Mouse (Mus musculus): ENCODE measurements around the gene Lamb3. TPM values are rescaled to one million over a fixed set of nuclear protein-coding genes. Genes with fewer than 3 reads are reported as not detected.
"Not testable (repeated sequence)": the region's sequence is repeated elsewhere in the genome, so short reads cannot be mapped to it uniquely, and the experiment has no call there.

Lamb3 gene
- polyA plus RNA-seq, 1 experiment from 2014 or later = 8.6 TPM

DNA sequence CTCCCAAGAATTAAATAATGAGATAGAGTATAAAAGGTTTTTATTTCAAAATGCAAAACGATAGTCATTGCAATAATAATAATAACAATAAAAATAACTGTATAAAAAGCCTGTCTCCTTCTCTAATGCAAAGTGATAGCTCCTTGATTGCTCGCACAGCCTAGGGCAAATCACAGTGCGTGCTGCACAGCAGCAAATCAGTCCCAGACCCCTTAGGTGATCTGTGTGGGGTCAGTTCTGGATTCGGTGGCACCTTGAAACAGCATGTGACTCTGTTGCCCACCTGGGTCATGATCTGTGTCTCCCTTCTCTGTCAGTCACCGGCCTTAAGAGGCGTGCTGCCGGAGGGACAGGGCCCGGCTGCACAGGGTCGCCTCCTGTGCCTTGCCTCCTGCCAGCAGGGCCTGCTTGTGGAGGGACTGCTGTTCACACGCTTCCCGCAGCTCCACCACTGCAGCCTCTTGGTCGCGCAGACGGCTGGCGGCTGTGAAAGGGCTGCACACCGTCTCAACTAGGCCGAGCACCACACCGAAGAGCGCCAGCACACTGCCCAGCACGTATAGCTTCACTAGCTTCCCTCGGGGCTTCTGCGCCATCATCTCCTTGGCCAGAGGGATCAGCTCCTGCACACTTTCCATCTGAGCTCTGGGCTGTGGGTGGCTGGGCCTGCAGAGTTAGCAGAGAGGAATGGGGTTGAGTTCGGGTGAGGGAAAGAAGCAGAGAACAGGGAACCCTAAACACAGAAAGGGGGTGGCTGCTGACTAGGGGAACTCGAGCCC lies 64.8 kb downstream of the Lamb3 start:
- Histone ChIP-seq H3K9ac (peak overlapping the region; percentile 35), H3K27ac (peak overlapping the region; percentile 83), H3K27me3 (no peaks in the 10 kb centered on the region), H3K4me2 (peak overlapping the region; percentile 65), H3K9me3 (no peaks in the 10 kb centered on the region), H3K4me3 (peak overlapping the region; percentile 43), H3K4me1 (peaks cover 14% of the 10 kb centered on the region), H3K36me3 (no peaks in the 10 kb centered on the region)
- 16% methylated on average over 24 of the region's 24 CpGs for WGBS
- peak; percentile 42; the same call in 1 of the 2 replicates for ATAC-seq (ENCODE audit: insufficient number of reproducible peaks, low FRiP score, low TSS enrichment, low read depth)

DNA sequence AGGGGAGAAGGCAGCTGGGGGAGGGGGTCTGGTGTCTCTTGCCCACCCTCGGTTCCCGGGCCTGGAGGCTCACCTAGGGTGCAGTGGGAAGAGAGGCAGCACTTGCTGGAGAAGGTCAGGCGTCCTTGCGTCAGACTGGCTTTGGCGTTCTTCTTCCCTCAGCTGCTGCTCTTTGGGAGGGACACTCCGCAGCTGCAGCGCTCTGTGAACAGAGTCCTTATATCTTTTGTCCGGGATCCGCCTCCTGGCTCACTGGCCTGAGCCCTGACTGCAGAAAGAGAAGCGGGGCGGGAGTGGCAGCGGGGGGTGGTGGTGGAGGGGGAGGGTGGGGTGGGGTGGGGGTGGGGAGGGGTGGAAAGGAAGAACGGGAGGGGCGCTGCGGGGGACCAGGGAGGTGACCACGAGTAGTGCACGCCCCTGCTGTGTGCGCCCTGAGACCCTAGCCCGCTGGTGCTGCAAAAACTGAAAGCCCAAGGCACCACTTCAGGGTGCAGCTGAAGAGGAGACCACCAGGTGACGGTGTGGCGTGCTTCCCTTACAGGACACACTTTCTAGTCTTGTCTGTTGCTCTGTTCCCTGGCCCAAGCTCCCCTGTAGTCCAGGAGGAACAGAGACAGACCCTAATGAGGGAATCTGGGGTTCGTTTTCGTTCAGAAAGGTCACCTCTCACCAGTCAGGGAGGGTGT lies 65.6 kb downstream of the Lamb3 start, which contains the start of gene G0s2:
Gene G0s2, minus strand, starts transcription at position 302 of the 686 bp plus-strand sequence.
- peak within 1 kb of the TSS; percentile 65 for H3K4me2 ChIP-seq
- H3K27ac ChIP-seq = peak within 1 kb of the TSS; percentile 83
- WGBS = 2% methylated on average over 15 of the region's 23 CpGs
- peaks cover 14% of the 10 kb centered on the region for H3K4me1 ChIP-seq
- no peaks in the 10 kb centered on the region for H3K27me3 ChIP-seq
- H3K4me3 ChIP-seq = peak within 1 kb of the TSS; percentile 43
- ATAC-seq (ENCODE audit: insufficient number of reproducible peaks, low FRiP score, low TSS enrichment, low read depth) = peak; percentile 73
- H3K9me3 ChIP-seq = no peaks in the 10 kb centered on the region
- peak within 1 kb of the TSS; percentile 35 for H3K9ac ChIP-seq
- no peaks in the 10 kb centered on the region for H3K36me3 ChIP-seq

DNA sequence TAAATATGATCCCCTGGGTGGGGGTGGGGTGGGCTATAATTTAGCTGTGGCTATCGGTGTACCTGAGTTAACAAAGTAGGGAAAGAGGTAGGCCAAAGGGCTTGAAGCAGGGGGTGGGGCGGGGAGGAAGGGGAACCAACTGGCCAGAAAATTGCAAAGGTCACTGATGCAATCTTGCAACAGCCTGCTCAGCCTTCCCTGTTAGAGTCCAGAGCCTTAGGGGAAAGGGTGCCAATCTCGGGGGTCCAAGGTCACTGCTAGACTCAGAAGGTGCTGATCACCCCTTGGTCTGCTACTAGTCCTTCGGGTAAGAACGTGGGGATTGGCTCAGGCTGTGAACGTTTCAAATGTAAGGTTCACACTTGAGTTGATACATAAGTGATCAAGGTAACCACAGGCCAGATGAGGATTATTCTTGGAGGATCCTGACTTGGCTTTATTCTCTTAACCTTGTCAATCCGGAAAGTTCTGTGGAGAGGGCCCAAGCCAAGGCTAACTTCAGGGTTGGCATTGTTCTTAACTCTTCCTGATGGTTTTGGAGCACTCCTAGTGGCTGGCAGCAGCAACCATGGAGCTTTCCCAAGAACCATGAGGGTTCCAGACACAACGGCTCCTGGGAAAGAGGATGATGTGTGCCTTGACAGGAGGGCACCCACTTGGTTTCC lies 67.0 kb downstream of the Lamb3 start:
- Histone ChIP-seq H3K27me3 (no peaks in the 10 kb centered on the region), H3K4me3 (no peak overlapping the region), H3K36me3 (no peaks in the 10 kb centered on the region), H3K4me1 (peaks cover 14% of the 10 kb centered on the region), H3K9ac (no peak overlapping the region), H3K4me2 (no peak overlapping the region), H3K27ac (no peak overlapping the region), H3K9me3 (no peaks in the 10 kb centered on the region)
- 81% methylated on average over 8 of the region's 8 CpGs for WGBS
- ATAC-seq (ENCODE audit: insufficient number of reproducible peaks, low FRiP score, low TSS enrichment, low read depth) = no peak

DNA sequence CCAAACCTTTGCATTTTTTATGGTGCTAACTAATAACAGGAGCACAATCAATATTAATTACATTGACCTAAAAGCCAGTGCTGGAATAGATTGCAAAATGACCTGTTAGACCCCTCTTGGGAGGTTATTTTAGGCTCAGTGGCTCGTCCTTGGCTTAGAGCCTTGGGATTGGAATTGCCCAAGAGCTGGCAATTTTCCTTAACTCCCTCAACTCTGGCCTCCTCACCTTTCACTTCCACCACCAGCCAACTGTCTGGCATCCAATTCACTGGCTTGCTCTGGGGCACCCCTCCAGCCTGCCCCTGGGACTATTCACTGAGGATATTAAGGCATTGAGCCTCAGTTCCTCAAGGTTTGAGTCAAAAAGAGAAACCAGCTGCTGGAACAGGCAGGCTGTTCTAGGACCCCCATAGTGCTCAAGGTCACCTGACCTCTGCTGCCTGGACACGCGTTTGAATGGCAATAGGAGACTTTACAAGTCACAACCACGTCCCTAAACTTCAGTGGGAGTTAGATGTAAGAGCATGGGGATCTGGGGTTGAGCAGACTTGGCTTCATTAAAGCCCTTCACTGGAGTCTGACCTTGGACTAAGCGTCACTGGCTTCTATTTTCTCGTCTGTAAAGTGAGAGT lies 71.0 kb downstream of the Lamb3 start:
- no peak overlapping the region for H3K27ac ChIP-seq
- WGBS = 38% methylated on average over 6 of the region's 6 CpGs

DNA sequence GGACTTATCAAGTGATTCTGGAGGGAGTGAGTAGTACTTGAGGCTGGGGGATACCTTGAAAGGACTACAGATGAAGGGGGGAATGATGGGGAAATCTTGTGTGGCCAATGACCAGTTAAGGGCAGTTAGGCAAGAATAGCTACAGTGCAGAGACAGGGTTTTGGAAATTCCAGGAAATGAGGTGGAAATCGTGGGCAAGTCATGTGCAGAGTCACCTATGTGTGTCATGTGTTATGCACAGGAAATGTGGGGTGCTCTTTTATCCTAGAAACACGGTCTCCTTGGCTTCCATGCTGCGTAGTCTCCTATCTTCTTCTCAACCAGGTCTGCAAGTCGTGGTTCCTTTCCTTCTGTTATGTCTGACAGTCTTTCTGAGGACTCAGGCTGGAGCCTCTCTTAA lies 72.0 kb downstream of the Lamb3 start:
- Histone ChIP-seq H3K27ac (no peak overlapping the region), H3K4me2 (no peak overlapping the region), H3K9me3 (no peaks in the 10 kb centered on the region), H3K4me1 (no peaks in the 10 kb centered on the region), H3K36me3 (no peaks in the 10 kb centered on the region), H3K9ac (no peak overlapping the region), H3K4me3 (no peak overlapping the region), H3K27me3 (no peaks in the 10 kb centered on the region)
- no peak for ATAC-seq (ENCODE audit: insufficient number of reproducible peaks, low FRiP score, low TSS enrichment, low read depth)
- 73% methylated on average over 4 of the region's 4 CpGs for WGBS

More for the DNA sequence above, 71.0 kb downstream of the Lamb3 start:
- Histone ChIP-seq H3K4me3 (no peak overlapping the region), H3K9ac (no peak overlapping the region), H3K9me3 (no peaks in the 10 kb centered on the region), H3K4me1 (peaks cover under 1% of the 10 kb centered on the region; the same call in 1 of the 2 replicates), H3K36me3 (no peaks in the 10 kb centered on the region), H3K27me3 (no peaks in the 10 kb centered on the region), H3K4me2 (no peak overlapping the region)
- ATAC-seq (ENCODE audit: insufficient number of reproducible peaks, low FRiP score, low TSS enrichment, low read depth) = no peak

DNA sequence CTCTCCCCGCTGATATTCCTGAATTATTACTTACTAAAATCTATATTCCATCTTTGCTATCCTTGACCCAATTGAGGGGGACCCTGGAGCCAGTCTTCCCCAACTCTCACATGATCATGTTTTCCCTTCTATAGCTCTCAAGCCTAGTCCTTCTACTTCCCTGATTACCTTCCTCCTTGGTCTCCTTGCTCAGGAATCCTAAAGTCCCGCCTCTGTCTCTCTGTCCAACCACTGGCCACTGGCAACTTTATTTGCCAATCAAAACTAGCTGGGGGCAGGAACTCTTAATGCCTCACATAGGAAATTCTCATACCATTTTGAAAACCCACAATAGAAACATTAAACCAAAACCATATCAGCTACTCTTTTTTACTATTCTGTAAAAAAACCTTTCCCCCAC lies 73.8 kb downstream of the Lamb3 start:
- no peaks in the 10 kb centered on the region for H3K9me3 ChIP-seq
- H3K4me1 ChIP-seq = no peaks in the 10 kb centered on the region
- no peak for ATAC-seq (ENCODE audit: insufficient number of reproducible peaks, low FRiP score, low TSS enrichment, low read depth)
- no peaks in the 10 kb centered on the region for H3K36me3 ChIP-seq
- 94% methylated on average over 2 of the region's 2 CpGs for WGBS
- H3K4me3 ChIP-seq = no peak overlapping the region
- H3K9ac ChIP-seq = no peak overlapping the region
- H3K27ac ChIP-seq = no peak overlapping the region
- no peaks in the 10 kb centered on the region for H3K27me3 ChIP-seq
- H3K4me2 ChIP-seq = no peak overlapping the region

DNA sequence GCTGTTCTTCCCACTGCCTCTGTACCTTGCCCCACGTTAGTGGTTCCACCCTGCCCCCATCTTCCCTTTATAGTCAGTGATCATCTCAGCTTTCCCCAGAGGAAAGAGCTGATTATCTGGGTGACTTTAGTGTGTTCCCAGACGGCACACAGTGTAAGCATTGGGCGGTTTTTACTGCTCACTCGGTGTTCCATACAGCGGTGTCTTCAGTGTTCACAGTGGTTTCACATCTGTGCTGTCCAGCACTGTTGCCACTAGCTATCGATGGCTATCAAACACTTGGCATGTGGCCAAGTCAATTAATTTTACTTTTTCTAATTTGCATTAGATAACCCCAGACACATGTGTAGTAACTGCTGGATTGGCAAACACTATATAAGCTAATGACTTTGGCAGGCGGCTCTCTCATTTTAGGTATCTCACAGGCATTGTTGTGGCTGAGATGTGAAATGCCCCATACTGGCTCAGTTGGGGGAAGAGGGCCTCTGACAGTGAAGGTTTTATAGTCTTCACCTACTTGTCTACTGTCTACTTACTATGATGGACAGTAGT lies 76.8 kb downstream of the Lamb3 start:
- 67% methylated on average over 7 of the region's 7 CpGs for WGBS
- Histone ChIP-seq H3K9ac (no peak overlapping the region), H3K36me3 (no peaks in the 10 kb centered on the region), H3K4me2 (no peak overlapping the region), H3K9me3 (no peaks in the 10 kb centered on the region), H3K27me3 (no peaks in the 10 kb centered on the region), H3K4me1 (no peaks in the 10 kb centered on the region), H3K27ac (no peak overlapping the region), H3K4me3 (no peak overlapping the region)
- ATAC-seq (ENCODE audit: insufficient number of reproducible peaks, low FRiP score, low TSS enrichment, low read depth) = no peak

DNA sequence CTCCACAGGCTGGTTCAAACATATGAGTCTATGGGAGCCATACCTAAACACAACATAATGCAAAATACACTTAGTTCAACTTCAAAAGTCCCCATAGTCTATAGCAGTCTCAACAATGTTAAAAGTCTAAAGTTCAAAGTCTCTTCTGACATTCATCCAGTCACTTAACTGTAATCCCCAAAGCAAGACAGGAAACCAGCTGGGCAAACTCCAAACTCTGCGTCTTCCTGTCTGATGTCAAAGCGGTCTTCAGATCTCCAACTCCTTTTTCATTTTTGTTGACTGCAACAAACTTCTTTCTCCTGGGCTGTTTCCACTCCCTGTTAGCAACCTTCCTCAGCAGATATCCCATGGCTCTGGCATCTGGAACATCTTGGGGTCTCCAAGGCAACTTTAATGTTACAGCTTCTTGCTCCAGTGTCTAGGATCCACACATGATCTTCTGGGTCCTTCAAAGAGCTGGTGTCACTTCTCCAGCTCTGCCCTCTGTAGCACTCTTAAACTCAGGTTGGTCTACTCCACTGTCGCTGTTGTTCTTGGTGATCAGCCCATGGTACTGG lies 78.3 kb downstream of the Lamb3 start:
- not testable (repeated sequence) for H3K9ac ChIP-seq; H3K27ac ChIP-seq; H3K9me3 ChIP-seq; H3K4me1 ChIP-seq; H3K36me3 ChIP-seq; H3K27me3 ChIP-seq; H3K4me3 ChIP-seq; H3K4me2 ChIP-seq; ATAC-seq (ENCODE audit: insufficient number of reproducible peaks, low FRiP score, low TSS enrichment, low read depth)
- 84% methylated on average over 3 of the region's 3 CpGs for WGBS

DNA sequence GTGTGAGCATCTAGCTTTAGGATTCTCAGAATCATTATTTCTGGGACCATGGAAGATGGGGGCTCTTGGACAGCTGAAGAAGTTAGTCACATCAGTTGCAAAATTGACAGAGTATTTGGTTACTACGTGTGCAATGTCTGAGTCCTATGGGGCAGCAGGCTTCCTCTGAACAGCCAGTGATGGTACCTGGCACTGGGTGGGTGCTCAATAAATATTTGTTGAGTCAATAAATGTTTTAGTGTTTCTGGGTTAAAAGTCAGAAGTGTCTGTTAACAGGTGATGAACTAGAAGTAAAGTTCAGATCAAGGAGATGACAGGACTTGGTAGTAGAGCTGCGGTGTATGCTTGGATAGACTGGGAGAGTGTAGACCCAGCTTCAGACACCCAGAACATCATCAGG lies 80.1 kb downstream of the Lamb3 start:
- Histone ChIP-seq H3K9me3 (no peaks in the 10 kb centered on the region), H3K36me3 (no peaks in the 10 kb centered on the region), H3K4me3 (no peak overlapping the region), H3K4me2 (no peak overlapping the region), H3K27ac (no peak overlapping the region), H3K9ac (no peak overlapping the region), H3K27me3 (no peaks in the 10 kb centered on the region), H3K4me1 (no peaks in the 10 kb centered on the region)
- no peak for ATAC-seq (ENCODE audit: insufficient number of reproducible peaks, low FRiP score, low TSS enrichment, low read depth)
- 85% methylated on average over 2 of the region's 2 CpGs for WGBS

DNA sequence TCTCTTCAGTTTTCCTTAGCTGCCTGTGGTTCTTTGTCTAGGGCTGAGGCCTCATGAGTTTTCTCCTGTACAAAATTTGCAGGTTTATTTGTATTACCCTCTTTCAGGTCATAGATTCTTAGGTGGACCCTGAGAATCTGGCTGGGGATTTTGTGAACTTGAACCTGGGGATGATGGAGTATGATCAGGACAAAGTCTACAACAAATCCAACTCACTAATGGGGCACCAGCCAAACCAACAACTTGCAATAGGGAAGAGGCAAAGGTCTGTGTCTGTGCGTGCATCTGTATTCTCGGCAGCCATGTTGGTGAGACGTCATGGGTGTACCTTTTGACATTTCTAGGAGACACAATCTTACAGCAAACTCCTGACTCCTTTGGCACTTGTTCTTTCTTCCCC lies 81.6 kb downstream of the Lamb3 start:
- Histone ChIP-seq H3K27me3 (no peaks in the 10 kb centered on the region), H3K9me3 (no peaks in the 10 kb centered on the region), H3K36me3 (no peaks in the 10 kb centered on the region), H3K4me2 (no peak overlapping the region), H3K27ac (no peak overlapping the region), H3K9ac (no peak overlapping the region), H3K4me3 (no peak overlapping the region), H3K4me1 (no peaks in the 10 kb centered on the region)
- ATAC-seq (ENCODE audit: insufficient number of reproducible peaks, low FRiP score, low TSS enrichment, low read depth) = no peak
- WGBS = 88% methylated on average over 3 of the region's 3 CpGs

DNA sequence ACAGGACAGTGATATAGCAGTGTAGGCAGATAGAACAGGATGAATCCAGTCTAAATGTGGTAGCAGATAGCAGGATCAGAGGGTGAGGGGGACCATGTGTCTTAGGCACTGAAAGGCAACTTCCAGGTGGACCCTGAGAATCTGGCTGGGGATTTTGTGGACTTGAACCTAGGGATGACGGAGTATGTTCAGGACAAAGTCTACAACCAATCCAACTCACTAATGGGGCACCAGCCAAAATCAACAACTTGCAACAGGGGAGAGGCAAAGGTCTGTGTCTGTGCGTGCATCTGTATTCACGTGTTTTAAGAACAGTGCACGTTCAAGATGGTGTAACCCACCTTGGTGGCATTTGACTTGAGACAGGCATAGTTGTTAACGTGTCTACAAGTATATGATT lies 82.4 kb downstream of the Lamb3 start:
- no peak overlapping the region for H3K27ac ChIP-seq
- no peaks in the 10 kb centered on the region for H3K27me3 ChIP-seq
- WGBS = 83% methylated on average over 5 of the region's 5 CpGs
- no peaks in the 10 kb centered on the region for H3K9me3 ChIP-seq
- no peaks in the 10 kb centered on the region for H3K36me3 ChIP-seq
- no peak overlapping the region for H3K9ac ChIP-seq
- H3K4me2 ChIP-seq = no peak overlapping the region
- no peak overlapping the region for H3K4me3 ChIP-seq
- ATAC-seq (ENCODE audit: insufficient number of reproducible peaks, low FRiP score, low TSS enrichment, low read depth) = no peak
- H3K4me1 ChIP-seq = no peaks in the 10 kb centered on the region

Measured in limb, embryonic 15.5 days (tissue).